Mouse (Mus musculus) v-Abl transformed pro-B cells (cell line): ENCODE data around the gene Gm12216.
"Not testable (repeated sequence)": the region's sequence is repeated elsewhere in the genome, so short reads cannot be mapped to it uniquely, and the experiment has no call there.

Experiments
- in situ Hi-C, 2 experiments: fragments of 400-800 bp; cut with MboI; formaldehyde crosslinking; loops; one replicate each; pipeline ENCODE4 v1.15.1; 2025; ENCODE audit not compliant: unreplicated experiment in 2 of 2

Gene Gm12216

GRCm38 (mm10) chr11:53858761-53859580 lies at the start of gene Gm12216:
Gm12216 (minus strand) TSS chr11:53859256.
- in situ Hi-C loops, result not testable (repeated sequence)

GRCm38 (mm10) chr11:53908686-53909085 lies 49.6 kb upstream of the Gm12216 start:
- in situ Hi-C loops, result loop anchor here in 1 of 2 experiments (25.0 kb wide), 1 partner anchor 1471 kb away; no protein-coding TSS in a partner anchor

GRCm38 (mm10) chr11:53904534-53904925 lies 45.5 kb upstream of the Gm12216 start:
- in situ Hi-C loops, result loop anchor here in 1 of 2 experiments (25.0 kb wide), 1 partner anchor 1467 kb away; no protein-coding TSS in a partner anchor

GRCm38 (mm10) chr11:53903781-53904533 lies 44.9 kb upstream of the Gm12216 start:
- in situ Hi-C loops, result loop anchor here in 1 of 2 experiments (25.0 kb wide), 1 partner anchor 1467 kb away; no protein-coding TSS in a partner anchor

- in situ Hi-C loops, result loop anchor here in 1 of 2 experiments (25.0 kb wide), 1 partner anchor 1465 kb away; no protein-coding TSS in a partner anchor
Measured at GRCm38 (mm10) chr11:53902741-53903140, 43.7 kb upstream of the Gm12216 start.

GRCm38 (mm10) chr11:53900991-53901390 lies 41.9 kb upstream of the Gm12216 start:
- in situ Hi-C loops, result loop anchor here in 1 of 2 experiments (25.0 kb wide), 1 partner anchor 1464 kb away; no protein-coding TSS in a partner anchor

- in situ Hi-C loops, result loop anchor here in 1 of 2 experiments (25.0 kb wide), 1 partner anchor 1463 kb away; no protein-coding TSS in a partner anchor
Measured at GRCm38 (mm10) chr11:53899981-53900380, 40.9 kb upstream of the Gm12216 start.

- in situ Hi-C loops, result no loop called here
Measured at GRCm38 (mm10) chr11:53899004-53899403, 39.9 kb upstream of the Gm12216 start.

GRCm38 (mm10) chr11:53896935-53897334 lies 37.9 kb upstream of the Gm12216 start:
- in situ Hi-C loops, result no loop called here

GRCm38 (mm10) chr11:53893451-53893850 lies 34.4 kb upstream of the Gm12216 start:
- in situ Hi-C loops, result no loop called here

- in situ Hi-C loops, result no loop called here
Measured at GRCm38 (mm10) chr11:53892716-53893416, 33.8 kb upstream of the Gm12216 start.

GRCm38 (mm10) chr11:53891505-53892451 lies 32.7 kb upstream of the Gm12216 start, which contains the start of gene Slc22a5:
Slc22a5 (minus strand) TSS chr11:53891660.
- in situ Hi-C loops, result no loop called here

- in situ Hi-C loops, result no loop called here
Measured at GRCm38 (mm10) chr11:53890906-53891504, 31.9 kb upstream of the Gm12216 start.

GRCm38 (mm10) chr11:53890225-53890624 lies 31.2 kb upstream of the Gm12216 start:
- in situ Hi-C loops, result no loop called here

- in situ Hi-C loops, result no loop called here
Measured at GRCm38 (mm10) chr11:53889091-53889645, 30.1 kb upstream of the Gm12216 start.

- in situ Hi-C loops, result no loop called here
Measured at GRCm38 (mm10) chr11:53888242-53888641, 29.2 kb upstream of the Gm12216 start.

GRCm38 (mm10) chr11:53883287-53883686 lies 24.2 kb upstream of the Gm12216 start:
- in situ Hi-C loops, result no loop called here

GRCm38 (mm10) chr11:53878096-53878495 lies 19.0 kb upstream of the Gm12216 start:
- in situ Hi-C loops, result loop anchor here in 1 of 2 experiments (10.0 kb wide), 1 partner anchor 413 kb away; no protein-coding TSS in a partner anchor
